Mouse (Mus musculus) lung, embryonic 14.5 days (tissue): ENCODE data around the gene Cbx7. TPM values are rescaled to one million over a fixed set of nuclear protein-coding genes. Genes with fewer than 3 reads are reported as not detected.

Source experiments
- ATAC-seq: fragments of 200-750 bp; cut with Nextera tagmentation; 2 replicates; pipeline ENCODE4 v1.8.0; 2017; ENCODE audit warnings: mild to moderate bottlenecking, moderate TSS enrichment, moderate library complexity; ENCODE audit not compliant: insufficient read depth
- DNase-seq: peaks from one replicate; pipeline ENCODE4 v3.0.0-alpha.2; 2015
- H3K27ac ChIP-seq: fragments of 300-500 bp; sonication (generic); 2 replicates; pipeline ENCODE4 v1.5.1; 2014; ENCODE audit warnings: low read depth, mild to moderate bottlenecking, moderate library complexity
- H3K27me3 ChIP-seq: fragments of 300-500 bp; sonication (generic); 2 replicates; pipeline ENCODE4 v1.6.1; 2014; ENCODE audit warnings: low read length, control low read depth; ENCODE audit not compliant: insufficient read depth
- H3K36me3 ChIP-seq: fragments of 300-500 bp; sonication (generic); 2 replicates; pipeline ENCODE4 v1.6.1; 2014; ENCODE audit warnings: control low read depth; ENCODE audit not compliant: insufficient read depth
- H3K4me1 ChIP-seq: fragments of 300-500 bp; sonication (generic); 2 replicates; pipeline ENCODE4 v1.6.1; 2014; ENCODE audit warnings: antibody characterized with exemption, control low read depth; ENCODE audit not compliant: insufficient read depth
- H3K4me2 ChIP-seq: fragments of 300-500 bp; sonication (generic); 2 replicates; pipeline ENCODE4 v1.6.1; 2014; ENCODE audit warnings: mild to moderate bottlenecking
- H3K4me3 ChIP-seq: fragments of 300-500 bp; sonication (generic); 2 replicates; pipeline ENCODE4 v1.5.1; 2014; ENCODE audit warnings: low read depth, low read length
- H3K9ac ChIP-seq: fragments of 300-500 bp; sonication (generic); 2 replicates; pipeline ENCODE4 v1.6.1; 2014
- H3K9me3 ChIP-seq: fragments of 300-500 bp; sonication (generic); 2 replicates; pipeline ENCODE4 v1.6.1; 2016; ENCODE audit warnings: low read depth, low read length, control low read depth
- CTCF ChIP-seq: IDR thresholded peaks from 2 replicates; pipeline ENCODE4 v1.5.1; 2016; ENCODE audit warnings: antibody characterized with exemption, low read depth
- WGBS: fragments of 180-500 bp; shearing (Covaris S2); extraction: QIAGEN DNeasy Blood & Tissue Kit; methylation state at CpG from one replicate; pipeline ENCODE4 v1.1.7; 2014; 5-methylcytosine and 5-hydroxymethylcytosine counted together
- polyA plus RNA-seq: library from polyadenylated mRNA; unstranded; fragments of >200 nt; fragmentation: Nextera tagmentation; extraction: Ambion mirVana; gene quantifications from 2 replicates; pipeline ENCODE4 v1.2.1, GENCODE M21; 2014

The Cbx7 gene
- polyA plus RNA-seq, 1 experiment from 2014 or later = 2.3 TPM

GRCm38 (mm10) chr15:80010182-80010558, 39.3 kb upstream of the Cbx7 start:
- DNase-seq (no peak), ATAC-seq (no peak)
- Histone ChIP-seq H3K4me1 (peaks cover 4% of the 10 kb centered on the region), H3K4me2 (peak overlapping the region; percentile 94), H3K9me3 (no peaks in the 10 kb centered on the region), H3K9ac (0 out of 2 replicates have a peak overlapping the region, but pooled peaks have one; percentile 20), H3K4me3 (peak overlapping the region; percentile 59; the same call in 1 of the 2 replicates), H3K27ac (no peak overlapping the region), H3K27me3 (peaks cover 50% of the 10 kb centered on the region), H3K36me3 (no peaks in the 10 kb centered on the region)
- TF ChIP-seq CTCF = no peak
- WGBS = 37% methylated on average over 7 of the region's 7 CpGs

GRCm38 (mm10) chr15:80009421-80010181, 38.7 kb upstream of the Cbx7 start:
- peak overlapping the region; percentile 94; the same call in 1 of the 2 replicates for H3K4me2 ChIP-seq
- 32% methylated on average over 12 of the region's 12 CpGs for WGBS
- no peak for TF ChIP-seq CTCF
- peaks cover 4% of the 10 kb centered on the region for H3K4me1 ChIP-seq
- H3K9me3 ChIP-seq = no peaks in the 10 kb centered on the region
- no peak for DNase-seq
- no peaks in the 10 kb centered on the region for H3K36me3 ChIP-seq
- H3K9ac ChIP-seq = no peak overlapping the region
- peaks cover 45% of the 10 kb centered on the region for H3K27me3 ChIP-seq
- ATAC-seq = no peak
- H3K4me3 ChIP-seq = no peak overlapping the region
- H3K27ac ChIP-seq = no peak overlapping the region

- ATAC-seq (no peak), DNase-seq (no peak)
- Histone ChIP-seq H3K36me3 (no peaks in the 10 kb centered on the region), H3K4me3 (no peak overlapping the region), H3K27ac (no peak overlapping the region), H3K9me3 (no peaks in the 10 kb centered on the region), H3K9ac (no peak overlapping the region), H3K4me2 (no peak overlapping the region), H3K27me3 (peaks cover 33% of the 10 kb centered on the region), H3K4me1 (peaks cover 3% of the 10 kb centered on the region)
- WGBS = 82% methylated on average over 6 of the region's 6 CpGs
- no peak for TF ChIP-seq CTCF
Measured at GRCm38 (mm10) chr15:80008461-80008860, 37.5 kb upstream of the Cbx7 start.

GRCm38 (mm10) chr15:80006156-80006555, 35.2 kb upstream of the Cbx7 start:
- Histone ChIP-seq H3K27ac (peak overlapping the region; percentile 60; the same call in 1 of the 2 replicates), H3K36me3 (0 out of 2 replicates have a peak, but pooled peaks cover 2% of the 10 kb centered on the region), H3K4me3 (no peak overlapping the region), H3K9me3 (no peaks in the 10 kb centered on the region), H3K4me1 (peaks cover 3% of the 10 kb centered on the region), H3K9ac (no peak overlapping the region), H3K27me3 (peaks cover 10% of the 10 kb centered on the region; the same call in 1 of the 2 replicates), H3K4me2 (peak overlapping the region; percentile 23; the same call in 1 of the 2 replicates)
- WGBS = 44% methylated on average over 7 of the region's 7 CpGs
- ATAC-seq = no peak
- DNase-seq = no peak
- no peak for TF ChIP-seq CTCF

- WGBS = 58% methylated on average over 10 of the region's 10 CpGs
- peak overlapping the region; percentile 67 for H3K27ac ChIP-seq
- ATAC-seq = no peak
- TF ChIP-seq CTCF = peak; percentile 34
- no peak overlapping the region for H3K4me3 ChIP-seq
- 0 out of 2 replicates have a peak, but pooled peaks cover 2% of the 10 kb centered on the region for H3K36me3 ChIP-seq
- H3K4me2 ChIP-seq = peak overlapping the region; percentile 10; the same call in 1 of the 2 replicates
- H3K9ac ChIP-seq = no peak overlapping the region
- H3K27me3 ChIP-seq = peaks cover 3% of the 10 kb centered on the region; the same call in 1 of the 2 replicates
- H3K4me1 ChIP-seq = peaks cover 3% of the 10 kb centered on the region
- no peaks in the 10 kb centered on the region for H3K9me3 ChIP-seq
- DNase-seq = peak; percentile 30
Measured at GRCm38 (mm10) chr15:80005436-80005835, 34.5 kb upstream of the Cbx7 start.

- Histone ChIP-seq H3K9me3 (no peaks in the 10 kb centered on the region), H3K4me3 (no peak overlapping the region), H3K36me3 (0 out of 2 replicates have a peak, but pooled peaks cover 2% of the 10 kb centered on the region), H3K9ac (no peak overlapping the region), H3K27me3 (no peaks in the 10 kb centered on the region), H3K27ac (peak overlapping the region; percentile 67), H3K4me1 (peaks cover 3% of the 10 kb centered on the region), H3K4me2 (no peak overlapping the region)
- DNase-seq (peak; percentile 59), ATAC-seq (peak; percentile 54)
- 48% methylated on average over 14 of the region's 14 CpGs for WGBS
- no peak for TF ChIP-seq CTCF
Measured at GRCm38 (mm10) chr15:80004644-80005340, 33.9 kb upstream of the Cbx7 start.

GRCm38 (mm10) chr15:80003581-80003980, 32.7 kb upstream of the Cbx7 start:
- 0 out of 2 replicates have a peak, but pooled peaks cover 2% of the 10 kb centered on the region for H3K36me3 ChIP-seq
- no peak overlapping the region for H3K9ac ChIP-seq
- 29% methylated on average over 2 of the region's 2 CpGs for WGBS
- no peak overlapping the region for H3K4me2 ChIP-seq
- DNase-seq (no peak), ATAC-seq (no peak)
- H3K27ac ChIP-seq = no peak overlapping the region
- no peaks in the 10 kb centered on the region for H3K27me3 ChIP-seq
- H3K4me3 ChIP-seq = no peak overlapping the region
- no peaks in the 10 kb centered on the region for H3K9me3 ChIP-seq
- peaks cover 3% of the 10 kb centered on the region for H3K4me1 ChIP-seq
- TF ChIP-seq CTCF = no peak
